8 mouse cellular contexts compared by ENCODE assay signal in the genomic region with DNA sequence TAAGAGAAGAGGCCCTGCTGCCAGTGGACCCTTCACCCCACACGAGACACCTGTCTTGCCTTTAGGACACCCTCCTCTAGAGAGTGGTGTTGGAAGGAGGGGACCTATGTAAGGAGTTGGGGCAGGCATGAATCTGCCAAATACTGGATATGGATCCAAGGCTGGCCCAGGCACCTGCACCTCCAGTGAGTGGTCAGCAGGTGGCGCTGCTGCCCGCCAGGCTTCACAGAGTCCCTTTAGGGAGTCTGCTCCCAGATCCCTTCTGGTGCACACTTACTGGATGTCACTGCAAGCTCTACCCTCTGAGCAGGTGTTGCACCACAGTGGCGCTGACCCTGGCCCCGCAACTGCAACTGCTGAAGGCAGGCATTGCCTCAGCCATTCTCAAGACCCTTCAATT. TPM values are rescaled to one million over a fixed set of nuclear protein-coding genes. Genes with fewer than 3 reads are reported as not detected.
A peak's percentile ranks its signal among the peaks of the same experiment; 100 is the strongest.
DNase-seq lines count a peak whose midpoint lies in the region; ATAC-seq and TF ChIP-seq lines count a peak whose summit lies in the region.

No protein-coding gene starts in this region.

- intact Hi-C loops in left cerebral cortex, adult 2 months (cut with DNase I): loop anchor here (2.0 kb wide), 3 partner anchors 49 to 115 kb away; a partner anchor contains a TSS

- peak overlapping the region; percentile 42; the same call in 1 of the 2 replicates for H3K27ac ChIP-seq in hindbrain, embryonic 15.5 days (replicated peaks)
- no peak overlapping the region for H3K27ac ChIP-seq in left cerebral cortex, adult 2 months

- H3K9me3 ChIP-seq in hindbrain, embryonic 15.5 days: no peaks in the 10 kb centered on the region

- peak; percentile 89 for DNase-seq in ZHBTc4 (ENCODE audit: low read depth, low spot score)
- DNase-seq in cerebellum, postnatal 36 days: peak; percentile 86 to 88
- DNase-seq in gastrocnemius, adult 18-20 months (ENCODE audit: low spot score): peak; percentile 86
- DNase-seq in left cerebral cortex, adult 2 months (ENCODE audit: extremely low spot score in 1 of 2, low spot score in 2 of 2): peak; percentile 77 to 86
- peak; percentile 86 to 88 for DNase-seq in right cerebral cortex, adult 2 months (ENCODE audit: low spot score in 2 of 2)
- peak; percentile 71 for DNase-seq in urinary bladder, adult 2 months (ENCODE audit: low spot score)

- peaks cover 18% of the 10 kb centered on the region for H3K36me3 ChIP-seq in hindbrain, embryonic 15.5 days

- H3K9ac ChIP-seq in hindbrain, embryonic 15.5 days: no peak overlapping the region

- no peak overlapping the region for H3K4me2 ChIP-seq in hindbrain, embryonic 15.5 days

- peaks cover 4% of the 10 kb centered on the region for H3K4me1 ChIP-seq in hindbrain, embryonic 15.5 days (replicated peaks)

- peak; percentile 100 for TF ChIP-seq CTCF in left cerebral cortex, adult 2 months (IDR thresholded peaks at IDR 0.05)

- 10% methylated on average over 5 of the region's 5 CpGs for WGBS in hindbrain, embryonic 15.5 days

- no peaks in the 10 kb centered on the region for H3K27me3 ChIP-seq in hindbrain, embryonic 15.5 days

- H3K4me3 ChIP-seq in hindbrain, embryonic 15.5 days: no peak overlapping the region
- H3K4me3 ChIP-seq in left cerebral cortex, adult 2 months: no peak overlapping the region

- ATAC-seq in hindbrain, embryonic 15.5 days (ENCODE audit: low FRiP score, low read depth): peak; percentile 67
- peak; percentile 89 for ATAC-seq in megakaryocyte, adult 5-6 weeks (ENCODE audit: poor library complexity, severe bottlenecking)

RNA-seq across cellular contexts. Expression of a gene that starts 7.4 kb away (rescaled TPM):
- total RNA-seq in gastrocnemius, adult 18-20 months (2021): 10 to 100 TPM; 30.0 to 33.3 TPM
- 35.7 and 36.7 TPM in 2 replicates for polyA plus RNA-seq in hindbrain, embryonic 15.5 days (2015; fragmentation: Nextera tagmentation; extraction: Ambion mirVana)
- 10 to 100 TPM; 19.2 to 20.7 TPM for total RNA-seq in left cerebral cortex, adult 2 months (2021)
- total RNA-seq in megakaryocyte, adult 5-6 weeks (2015): 9.6 and 11.2 TPM in 2 replicates
- total RNA-seq in megakaryocyte, adult 5-6 weeks (2017): 10.3 and 12.9 TPM in 2 replicates
- polyA plus RNA-seq in urinary bladder, adult 2 months (2012; rRNA removed): 53.1 and 55.1 TPM in 2 replicates

RNA-seq across cellular contexts. Expression of a gene that starts 14.7 kb away (rescaled TPM):
- 1 to 10 TPM; 4.6 to 4.7 TPM for total RNA-seq in gastrocnemius, adult 18-20 months (2021)
- polyA plus RNA-seq in hindbrain, embryonic 15.5 days (2015; fragmentation: Nextera tagmentation; extraction: Ambion mirVana): 23.1 and 25.5 TPM in 2 replicates
- total RNA-seq in left cerebral cortex, adult 2 months (2021): 10 to 100 TPM; 18.9 to 19.6 TPM
- 3.9 and 5.6 TPM in 2 replicates for total RNA-seq in megakaryocyte, adult 5-6 weeks (2015)
- 4.0 and 4.5 TPM in 2 replicates for total RNA-seq in megakaryocyte, adult 5-6 weeks (2017)
- polyA plus RNA-seq in urinary bladder, adult 2 months (2012; rRNA removed): 13.2 and 15.3 TPM in 2 replicates

RNA-seq across cellular contexts. Expression of a gene that starts 27.2 kb away (rescaled TPM):
- total RNA-seq in gastrocnemius, adult 18-20 months (2021): 100 to 1,000 TPM in 1 of 2 experiments, 10 to 100 TPM in 1; 98.5 to 113 TPM
- polyA plus RNA-seq in hindbrain, embryonic 15.5 days (2015; fragmentation: Nextera tagmentation; extraction: Ambion mirVana): 4.7 and 5.4 TPM in 2 replicates
- 10 to 100 TPM; 18.5 to 19.3 TPM for total RNA-seq in left cerebral cortex, adult 2 months (2021)
- 2.6 and 3.8 TPM in 2 replicates for total RNA-seq in megakaryocyte, adult 5-6 weeks (2015)
- total RNA-seq in megakaryocyte, adult 5-6 weeks (2017): 3.1 and 4.1 TPM in 2 replicates
- 34.5 and 38.3 TPM in 2 replicates for polyA plus RNA-seq in urinary bladder, adult 2 months (2012; rRNA removed)

RNA-seq across cellular contexts. Expression of a gene that starts 46.1 kb away (rescaled TPM):
- 1 to 10 TPM; 2.2 to 3.1 TPM for total RNA-seq in gastrocnemius, adult 18-20 months (2021)
- 18.3 and 18.5 TPM in 2 replicates for polyA plus RNA-seq in hindbrain, embryonic 15.5 days (2015; fragmentation: Nextera tagmentation; extraction: Ambion mirVana)
- total RNA-seq in left cerebral cortex, adult 2 months (2021): 10 to 100 TPM; 13.6 to 13.9 TPM
- 6.9 and 8.1 TPM in 2 replicates for total RNA-seq in megakaryocyte, adult 5-6 weeks (2015)
- total RNA-seq in megakaryocyte, adult 5-6 weeks (2017): 3.8 and 8.9 TPM in 2 replicates
- polyA plus RNA-seq in urinary bladder, adult 2 months (2012; rRNA removed): 13.5 and 16.0 TPM in 2 replicates

RNA-seq across cellular contexts. Expression of a gene that starts 47.9 kb away (rescaled TPM):
- total RNA-seq in gastrocnemius, adult 18-20 months (2021): 10 to 100 TPM; 47.9 to 52.6 TPM
- 79.8 and 81.6 TPM in 2 replicates for polyA plus RNA-seq in hindbrain, embryonic 15.5 days (2015; fragmentation: Nextera tagmentation; extraction: Ambion mirVana)
- 10 to 100 TPM; 61.8 to 66.6 TPM for total RNA-seq in left cerebral cortex, adult 2 months (2021)
- 18.1 and 18.5 TPM in 2 replicates for total RNA-seq in megakaryocyte, adult 5-6 weeks (2015)
- total RNA-seq in megakaryocyte, adult 5-6 weeks (2017): 34.7 and 39.4 TPM in 2 replicates
- 33.6 and 35.7 TPM in 2 replicates for polyA plus RNA-seq in urinary bladder, adult 2 months (2012; rRNA removed)

Comparison
In these comparisons a context has a peak if more than half of its experiments do, and no peak if none do; other contexts are left out.
1. RNA of a gene that starts 27.2 kb away (total RNA-seq): 98.5 to 113 TPM in gastrocnemius, adult 18-20 months; 18.5 to 19.3 TPM in left cerebral cortex, adult 2 months and 2.6 to 4.1 TPM in megakaryocyte, adult 5-6 weeks; every median in the first group is over 4 times any median in the second.
2. Peak in every context shown above with its lines, with median percentiles within 50 percentile points of each other: DNase-seq.